Mouse (Mus musculus) intestine, embryonic 15.5 days (tissue): ENCODE results near the gene Agbl2. TPM values are rescaled to one million over a fixed set of nuclear protein-coding genes. Genes with fewer than 3 reads are reported as not detected.

ENCODE experiments used
- ATAC-seq: fragments of 200-750 bp; cut with Nextera tagmentation; 2 replicates; pipeline ENCODE4 v1.8.0; 2017; ENCODE audit warnings: moderate TSS enrichment, moderate library complexity
- H3K27ac ChIP-seq: fragments of 300-500 bp; sonication (generic); 2 replicates; pipeline ENCODE4 v1.5.1; 2015; ENCODE audit warnings: mild to moderate bottlenecking, inconsistent platforms
- H3K27me3 ChIP-seq: fragments of 300-500 bp; sonication (generic); replicated peaks from 2 replicates; pipeline ENCODE4 v1.6.1; 2015; ENCODE audit warnings: inconsistent platforms
- H3K36me3 ChIP-seq: fragments of 300-500 bp; sonication (generic); 2 replicates; pipeline ENCODE4 v1.6.1; 2015; ENCODE audit warnings: inconsistent platforms
- H3K4me1 ChIP-seq: fragments of 300-500 bp; sonication (generic); replicated peaks from 2 replicates; pipeline ENCODE4 v1.6.1; 2015; ENCODE audit warnings: inconsistent platforms
- H3K4me2 ChIP-seq: fragments of 300-500 bp; sonication (generic); replicated peaks from 2 replicates; pipeline ENCODE4 v1.6.1; 2015; ENCODE audit warnings: mild to moderate bottlenecking, inconsistent platforms
- H3K4me3 ChIP-seq: fragments of 300-500 bp; sonication (generic); replicated peaks from 2 replicates; pipeline ENCODE4 v1.5.1; 2015; ENCODE audit warnings: inconsistent platforms
- H3K9ac ChIP-seq: fragments of 300-500 bp; sonication (generic); 2 replicates; pipeline ENCODE4 v1.6.1; 2015; ENCODE audit warnings: inconsistent platforms
- H3K9me3 ChIP-seq: fragments of 300-500 bp; sonication (generic); 2 replicates; pipeline ENCODE4 v1.6.1; 2016; ENCODE audit warnings: inconsistent platforms
- WGBS: fragments of 180-500 bp; shearing (Covaris S2); methylation state at CpG from one replicate; pipeline ENCODE4 v1.1.7; 2015; 5-methylcytosine and 5-hydroxymethylcytosine counted together
- polyA plus RNA-seq: library from polyadenylated mRNA; unstranded; fragments of >200 nt; fragmentation: Nextera tagmentation; extraction: Ambion mirVana; gene quantifications from 2 replicates; pipeline ENCODE4 v1.2.1, GENCODE M21; 2015

Agbl2 gene
- polyA plus RNA-seq, 1 experiment from 2014 or later, result 0.57 TPM

- no peak overlapping the region for H3K27ac ChIP-seq
- no peak overlapping the region for H3K4me3 ChIP-seq
- no peak for ATAC-seq
- peaks cover under 1% of the 10 kb centered on the region; the same call in 1 of the 2 replicates for H3K4me1 ChIP-seq
- no peaks in the 10 kb centered on the region for H3K36me3 ChIP-seq
- H3K4me2 ChIP-seq, result no peak overlapping the region
- H3K9me3 ChIP-seq, result no peaks in the 10 kb centered on the region
- WGBS, result 42% methylated on average over 6 of the region's 6 CpGs
- 0 out of 2 replicates have a peak, but pooled peaks cover 2% of the 10 kb centered on the region for H3K27me3 ChIP-seq
- H3K9ac ChIP-seq, result no peak overlapping the region
Measured at GRCm38 (mm10) chr2:90880144-90880785, 97.7 kb downstream of the Agbl2 start.

- Histone ChIP-seq H3K27me3 (peaks cover 17% of the 10 kb centered on the region), H3K4me2 (no peak overlapping the region), H3K4me3 (no peak overlapping the region), H3K9ac (no peak overlapping the region), H3K9me3 (no peaks in the 10 kb centered on the region), H3K27ac (no peak overlapping the region), H3K36me3 (no peaks in the 10 kb centered on the region), H3K4me1 (peaks cover 9% of the 10 kb centered on the region)
- ATAC-seq, result no peak
- 78% methylated on average over 2 of the region's 2 CpGs for WGBS
Measured at GRCm38 (mm10) chr2:90881824-90882223, 99.3 kb downstream of the Agbl2 start.

Other genes with a start within 250 kb of the Agbl2 start
- 4.4 and 5.3 TPM in 2 replicates for gene Ptprj, start 202.1 kb upstream of the Agbl2 start, polyA plus RNA-seq
- 43.4 and 43.7 TPM in 2 replicates for gene Nup160, start 105.5 kb upstream of the Agbl2 start, polyA plus RNA-seq
- gene Fnbp4, start 37.4 kb upstream of the Agbl2 start, polyA plus RNA-seq, result 67.0 and 71.5 TPM in 2 replicates
- 332 and 357 TPM in 2 replicates for gene Mtch2, start 64.4 kb downstream of the Agbl2 start, polyA plus RNA-seq
- gene C1qtnf4, start 103.1 kb downstream of the Agbl2 start, polyA plus RNA-seq, result 6.9 and 8.8 TPM in 2 replicates
- gene Kbtbd4, start 122.0 kb downstream of the Agbl2 start, polyA plus RNA-seq, result 27.8 and 29.8 TPM in 2 replicates
- gene Ndufs3, start 122.1 kb downstream of the Agbl2 start, polyA plus RNA-seq, result 276 and 282 TPM in 2 replicates
- 81.3 and 82.3 TPM in 2 replicates for gene Celf1, start 157.7 kb downstream of the Agbl2 start, polyA plus RNA-seq